Mouse (Mus musculus): ENCODE data around the gene Ryr2.

GRCm38 (mm10) chr13:12074897-12075296 lies 31.8 kb downstream of the Ryr2 start:
- no peak for TF ChIP-seq GATA1 (IDR thresholded peaks at IDR 0.05; ENCODE audit: borderline replicate concordance, low read length)
- TF ChIP-seq FLI1 (IDR thresholded peaks at IDR 0.05; ENCODE audit: low read length), result no peak

Measured in megakaryocyte, embryonic 14.5 days (primary cell).